Mouse (Mus musculus) heart, embryonic 13.5 days (tissue): ENCODE data around the gene Pdlim1. TPM values are rescaled to one million over a fixed set of nuclear protein-coding genes. Genes with fewer than 3 reads are reported as not detected.
"Not testable (repeated sequence)": the region's sequence is repeated elsewhere in the genome, so short reads cannot be mapped to it uniquely, and the experiment has no call there.

Source experiments
- ATAC-seq: fragments of 200-750 bp; cut with Nextera tagmentation; 2 replicates; pipeline ENCODE4 v1.8.0; 2017; ENCODE audit warnings: moderate TSS enrichment; ENCODE audit not compliant: insufficient number of reproducible peaks, low FRiP score, low TSS enrichment; ENCODE audit errors: extremely low read depth
- H3K27ac ChIP-seq: fragments of 300-500 bp; sonication (generic); replicated peaks from 2 replicates; pipeline ENCODE4 v1.5.1; 2015; ENCODE audit warnings: moderate library complexity, mild to moderate bottlenecking, inconsistent platforms
- H3K27me3 ChIP-seq: fragments of 300-500 bp; sonication (generic); replicated peaks from 2 replicates; pipeline ENCODE4 v1.6.1; 2015; ENCODE audit warnings: mild to moderate bottlenecking, inconsistent platforms
- H3K36me3 ChIP-seq: fragments of 300-500 bp; sonication (generic); 2 replicates; pipeline ENCODE4 v1.6.1; 2015; ENCODE audit warnings: mild to moderate bottlenecking, inconsistent platforms
- H3K4me1 ChIP-seq: fragments of 300-500 bp; sonication (generic); 2 replicates; pipeline ENCODE4 v1.6.1; 2015; ENCODE audit warnings: inconsistent platforms
- H3K4me2 ChIP-seq: fragments of 300-500 bp; sonication (generic); 2 replicates; pipeline ENCODE4 v1.6.1; 2015; ENCODE audit warnings: inconsistent platforms, mild to moderate bottlenecking, moderate library complexity
- H3K4me3 ChIP-seq: fragments of 300-500 bp; sonication (generic); 2 replicates; pipeline ENCODE4 v1.5.1; 2015; ENCODE audit warnings: moderate library complexity, mild to moderate bottlenecking, inconsistent platforms
- H3K9ac ChIP-seq: fragments of 300-500 bp; sonication (generic); 2 replicates; pipeline ENCODE4 v1.6.1; 2015; ENCODE audit warnings: inconsistent platforms, mild to moderate bottlenecking, moderate library complexity
- H3K9me3 ChIP-seq: fragments of 300-500 bp; sonication (generic); 2 replicates; pipeline ENCODE4 v1.6.1; 2016; ENCODE audit warnings: inconsistent platforms
- WGBS: fragments of 180-500 bp; shearing (Covaris S2); methylation state at CpG from one replicate; pipeline ENCODE4 v1.1.7; 2015; ENCODE audit warnings: mixed read lengths; 5-methylcytosine and 5-hydroxymethylcytosine counted together
- polyA plus RNA-seq: library from polyadenylated mRNA; unstranded; fragments of >200 nt; fragmentation: Nextera tagmentation; extraction: Ambion mirVana; gene quantifications from 2 replicates; pipeline ENCODE4 v1.2.1, GENCODE M21; 2015

Pdlim1 gene
- polyA plus RNA-seq, 1 experiment from 2014 or later, result 247 TPM

DNA sequence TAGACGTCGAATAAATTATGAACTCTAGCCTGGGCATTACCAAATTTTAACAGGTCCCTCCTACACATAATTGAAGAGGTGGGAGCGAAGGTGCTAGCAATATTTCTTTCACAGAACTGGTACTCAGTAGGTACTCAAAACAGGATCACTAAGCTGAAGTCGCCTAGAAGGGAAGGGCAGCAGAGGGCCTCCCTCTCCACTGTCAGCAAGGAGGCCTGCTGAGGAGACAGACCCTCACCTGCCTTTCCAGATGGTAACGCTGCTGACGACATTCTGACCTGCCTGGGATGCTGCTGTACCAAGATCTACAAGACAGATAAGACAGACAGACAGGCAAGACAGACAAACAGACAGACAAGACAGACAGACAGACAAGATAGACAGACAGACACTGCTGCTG lies 31.3 kb downstream of the Pdlim1 start:
- Histone ChIP-seq H3K27me3 (no peaks in the 10 kb centered on the region), H3K4me3 (no peak overlapping the region), H3K9me3 (no peaks in the 10 kb centered on the region), H3K4me1 (peaks cover 49% of the 10 kb centered on the region), H3K4me2 (no peak overlapping the region), H3K27ac (peak overlapping the region; percentile 89), H3K9ac (peak overlapping the region; percentile 41), H3K36me3 (peaks cover 26% of the 10 kb centered on the region)
- ATAC-seq, result no peak
- WGBS, result 51% methylated on average over 6 of the region's 6 CpGs

DNA sequence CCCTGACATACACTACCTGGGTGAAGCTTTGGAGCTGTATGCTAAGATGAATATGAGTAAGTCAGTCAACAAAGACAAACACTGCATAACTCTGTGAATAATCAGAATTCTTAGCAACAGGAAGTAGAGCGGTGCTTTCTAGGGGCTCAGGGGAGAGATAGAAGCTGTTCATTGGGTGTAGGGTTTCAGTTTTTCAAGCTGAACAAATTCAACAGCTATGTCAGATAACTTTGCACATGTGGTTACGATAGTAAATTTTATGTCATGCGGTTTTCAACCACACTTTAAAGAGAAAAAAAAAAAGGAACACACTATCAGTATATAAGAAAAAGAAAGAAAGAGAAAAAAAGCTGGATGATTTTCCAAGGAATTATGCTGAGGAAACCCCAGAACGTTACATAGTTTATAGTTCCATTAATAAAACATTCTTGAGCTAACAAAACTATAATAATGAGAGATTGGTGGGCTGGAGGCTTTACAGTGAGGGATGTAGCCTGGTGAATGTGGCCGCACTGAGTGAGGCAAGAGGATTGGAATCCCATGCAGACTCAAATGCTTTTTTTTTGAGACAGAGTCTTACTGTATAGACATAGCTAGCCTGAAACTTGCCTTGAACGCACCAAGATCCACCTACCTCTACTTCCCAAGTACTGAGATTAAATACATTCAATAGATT lies 33.3 kb downstream of the Pdlim1 start:
- Histone ChIP-seq H3K4me2 (no peak overlapping the region), H3K27me3 (no peaks in the 10 kb centered on the region), H3K4me1 (peaks cover 38% of the 10 kb centered on the region), H3K9ac (no peak overlapping the region), H3K36me3 (peaks cover 23% of the 10 kb centered on the region), H3K4me3 (no peak overlapping the region), H3K27ac (peak overlapping the region; percentile 39), H3K9me3 (no peaks in the 10 kb centered on the region)
- ATAC-seq, result no peak
- WGBS, result 71% methylated on average over 6 of the region's 6 CpGs

DNA sequence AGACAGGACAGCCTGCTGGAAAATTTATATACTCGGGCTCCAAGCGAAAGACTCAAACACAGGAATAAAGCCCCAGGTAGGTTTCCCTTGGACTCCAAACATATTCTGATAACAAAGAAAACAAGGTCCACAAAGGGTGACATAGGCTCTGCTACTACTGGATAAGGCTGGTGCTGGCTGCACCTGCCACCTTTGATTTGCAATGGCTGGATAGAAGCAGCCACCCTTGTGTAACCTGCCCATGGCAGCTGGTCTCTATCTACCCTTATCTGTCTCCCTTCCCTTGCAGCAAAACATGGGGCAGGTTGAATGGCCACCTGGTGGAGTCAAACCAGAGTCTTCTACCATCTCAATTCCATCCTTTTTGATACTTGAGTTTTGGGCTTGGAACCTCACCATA lies 39.1 kb downstream of the Pdlim1 start:
- no peaks in the 10 kb centered on the region for H3K9me3 ChIP-seq
- H3K36me3 ChIP-seq, result peaks cover 42% of the 10 kb centered on the region
- no peak overlapping the region for H3K4me2 ChIP-seq
- whole genome bisulfite sequencing, result 90% methylated on average over 2 of the region's 2 CpGs
- H3K27me3 ChIP-seq, result no peaks in the 10 kb centered on the region
- H3K27ac ChIP-seq, result no peak overlapping the region
- H3K4me3 ChIP-seq, result no peak overlapping the region
- no peak overlapping the region for H3K9ac ChIP-seq
- no peaks in the 10 kb centered on the region for H3K4me1 ChIP-seq
- ATAC-seq, result no peak

DNA sequence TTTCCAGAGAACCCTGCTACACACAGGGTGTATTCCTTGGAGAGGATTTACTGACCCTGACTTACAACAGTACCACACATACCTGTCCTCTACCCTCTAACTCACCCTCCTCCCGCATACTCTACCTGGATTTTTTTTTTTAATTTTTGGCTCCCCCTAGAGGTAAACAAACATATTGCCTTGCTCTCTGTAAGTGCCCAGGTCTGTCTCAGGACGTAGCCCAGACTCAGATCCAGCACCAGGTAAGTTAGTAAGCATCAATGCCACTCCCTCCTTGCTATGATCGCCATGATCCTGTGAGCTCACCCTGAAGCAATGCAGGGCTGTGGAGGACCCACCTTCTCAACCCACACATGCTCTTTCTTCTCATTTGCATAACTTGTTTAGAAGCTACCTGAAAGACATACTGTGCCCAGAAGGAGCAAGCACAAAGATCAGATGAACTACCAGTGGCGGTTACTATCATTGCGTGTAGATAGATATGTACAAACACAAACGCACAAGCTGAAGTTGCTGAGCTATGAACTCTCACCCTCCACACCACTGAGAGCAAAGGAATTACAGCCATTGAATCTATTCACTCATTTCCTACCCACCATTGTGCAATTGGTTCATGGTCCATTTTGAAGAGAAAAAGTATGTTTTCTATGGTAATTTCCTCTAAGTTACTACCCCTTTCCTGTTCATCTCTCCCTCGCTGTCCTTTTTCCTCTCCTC lies 39.7 kb downstream of the Pdlim1 start:
- H3K4me3 ChIP-seq, result no peak overlapping the region
- no peak overlapping the region for H3K9ac ChIP-seq
- H3K9me3 ChIP-seq, result no peaks in the 10 kb centered on the region
- H3K4me1 ChIP-seq, result no peaks in the 10 kb centered on the region
- peaks cover 47% of the 10 kb centered on the region for H3K36me3 ChIP-seq
- H3K4me2 ChIP-seq, result no peak overlapping the region
- H3K27me3 ChIP-seq, result no peaks in the 10 kb centered on the region
- H3K27ac ChIP-seq, result no peak overlapping the region
- 71% methylated on average over 7 of the region's 7 CpGs for WGBS
- ATAC-seq, result no peak

DNA sequence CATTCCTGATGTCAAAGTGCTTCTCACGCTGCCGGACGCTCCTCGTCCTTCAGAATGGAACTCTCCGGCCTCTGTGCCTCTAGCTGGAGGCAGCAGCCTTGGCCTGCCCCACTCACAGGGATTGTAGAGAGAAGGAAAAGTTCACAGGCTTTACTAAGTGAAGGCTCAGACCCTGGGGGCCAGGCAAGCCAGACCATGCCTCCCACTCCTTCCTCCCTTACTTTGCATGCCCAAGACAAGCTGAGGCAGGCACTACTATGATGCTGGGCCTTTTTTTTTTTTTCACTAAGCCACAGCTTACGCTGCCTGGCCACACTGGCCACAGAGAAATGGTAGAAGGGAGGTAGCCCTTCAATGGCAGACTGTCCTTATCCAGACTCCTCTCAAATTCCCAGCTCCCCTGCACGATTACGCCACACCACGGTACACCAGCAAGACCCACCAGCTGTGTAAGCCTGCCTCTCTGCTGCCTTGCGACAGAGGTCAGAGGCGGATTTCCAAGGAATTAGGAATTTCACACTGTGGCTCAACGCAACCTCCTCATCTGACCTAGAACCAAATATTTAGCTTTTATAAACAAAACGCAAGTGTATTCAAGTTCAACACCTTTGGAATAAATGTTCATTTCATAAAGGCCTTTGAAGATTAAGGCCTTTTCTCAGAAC lies 40.4 kb downstream of the Pdlim1 start:
- no peaks in the 10 kb centered on the region for H3K4me1 ChIP-seq
- H3K27me3 ChIP-seq, result no peaks in the 10 kb centered on the region
- no peak overlapping the region for H3K9ac ChIP-seq
- 89% methylated on average over 13 of the region's 13 CpGs for WGBS
- no peak for ATAC-seq
- no peak overlapping the region for H3K4me3 ChIP-seq
- peaks cover 47% of the 10 kb centered on the region for H3K36me3 ChIP-seq
- no peak overlapping the region for H3K27ac ChIP-seq
- no peak overlapping the region for H3K4me2 ChIP-seq
- no peaks in the 10 kb centered on the region for H3K9me3 ChIP-seq

DNA sequence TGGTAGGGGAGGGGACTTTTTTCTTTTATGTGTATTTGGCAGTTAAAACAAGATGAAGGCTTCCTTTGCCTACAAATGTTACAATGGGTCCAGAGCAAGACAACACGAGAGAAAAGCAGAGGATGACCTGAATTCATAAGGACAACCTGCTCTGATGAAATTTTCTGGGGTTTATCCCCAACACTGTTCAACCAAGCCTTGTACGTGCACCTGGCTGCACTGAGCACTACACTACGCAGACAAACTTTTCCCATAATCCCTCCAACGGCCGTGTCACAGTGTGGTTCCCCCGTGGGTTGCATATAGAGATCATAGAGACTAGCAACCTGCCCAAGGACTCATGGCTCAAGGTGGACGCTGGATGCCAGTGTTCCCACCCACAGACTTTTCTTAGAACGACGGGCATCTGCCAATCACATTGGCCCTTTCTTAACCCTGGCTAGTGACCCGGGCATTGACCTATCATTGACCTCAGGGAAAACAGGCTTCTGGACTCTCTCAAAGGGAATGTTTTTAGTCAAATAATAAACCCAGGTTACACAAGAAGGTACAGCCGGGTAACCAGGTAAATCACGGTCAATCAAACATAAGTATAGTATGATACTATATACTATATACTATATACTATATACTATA lies 45.0 kb downstream of the Pdlim1 start:
- H3K4me1 ChIP-seq, result no peaks in the 10 kb centered on the region
- 82% methylated on average over 12 of the region's 12 CpGs for WGBS
- H3K36me3 ChIP-seq, result peaks cover 74% of the 10 kb centered on the region
- no peaks in the 10 kb centered on the region for H3K27me3 ChIP-seq
- H3K27ac ChIP-seq, result no peak overlapping the region
- H3K9ac ChIP-seq, result no peak overlapping the region
- no peak overlapping the region for H3K4me2 ChIP-seq
- no peaks in the 10 kb centered on the region for H3K9me3 ChIP-seq
- H3K4me3 ChIP-seq, result no peak overlapping the region
- ATAC-seq, result no peak

DNA sequence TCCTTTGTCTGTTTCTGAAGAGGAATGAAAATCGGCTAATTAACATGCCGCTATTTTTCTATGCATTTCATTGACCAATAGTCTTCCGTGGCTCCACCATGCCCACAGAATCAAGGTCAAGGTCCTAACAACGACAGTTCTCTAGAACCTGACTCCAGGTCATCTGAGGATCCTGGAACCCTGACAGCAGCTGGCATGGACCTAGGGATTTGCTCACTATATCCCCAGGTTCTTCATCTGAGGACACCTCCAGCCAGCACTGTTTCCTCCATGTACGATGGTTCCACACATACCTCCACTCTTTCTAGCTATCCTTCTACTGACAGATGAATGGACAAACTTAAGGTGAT lies 45.9 kb downstream of the Pdlim1 start:
- peaks cover 77% of the 10 kb centered on the region for H3K36me3 ChIP-seq
- 61% methylated on average over 5 of the region's 5 CpGs for WGBS
- ATAC-seq, result no peak

DNA sequence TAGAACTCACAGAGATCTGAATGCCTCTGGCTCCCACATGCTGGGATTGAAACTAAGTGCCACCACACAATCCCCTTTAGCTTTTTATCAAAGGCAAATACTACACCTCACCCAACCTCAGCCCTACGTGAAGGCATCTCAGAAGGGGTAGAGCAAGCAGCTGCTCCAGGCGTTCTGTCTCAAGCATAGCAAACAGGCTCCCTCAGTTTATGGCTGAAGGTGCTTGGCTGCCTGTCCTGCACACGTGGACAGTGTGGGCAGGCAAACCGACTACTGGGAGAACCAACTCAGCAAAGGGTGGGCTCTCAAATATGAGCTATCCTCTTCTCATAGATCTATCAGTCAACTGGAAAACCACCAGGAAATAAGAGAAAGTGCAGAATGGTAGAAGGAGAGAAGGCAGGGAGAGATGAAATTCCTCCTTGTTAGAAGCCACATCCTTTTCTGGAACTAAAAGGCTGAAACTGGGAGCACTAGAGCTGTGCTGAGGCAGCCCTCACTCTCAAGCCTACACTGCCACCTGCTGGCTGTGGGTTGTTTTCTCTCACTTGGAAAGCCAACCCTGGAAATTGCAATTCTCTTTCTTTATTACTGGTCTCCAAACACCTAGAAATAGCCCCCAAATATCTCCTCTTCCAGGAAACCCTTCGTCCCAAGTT lies 46.4 kb downstream of the Pdlim1 start:
- Histone ChIP-seq H3K4me1 (no peaks in the 10 kb centered on the region), H3K27ac (no peak overlapping the region), H3K27me3 (no peaks in the 10 kb centered on the region), H3K9me3 (no peaks in the 10 kb centered on the region), H3K9ac (no peak overlapping the region), H3K36me3 (peaks cover 74% of the 10 kb centered on the region), H3K4me3 (no peak overlapping the region), H3K4me2 (no peak overlapping the region)
- WGBS, result 66% methylated on average over 5 of the region's 5 CpGs
- no peak for ATAC-seq

More for the DNA sequence above, 45.9 kb downstream of the Pdlim1 start:
- no peak overlapping the region for H3K27ac ChIP-seq
- no peak overlapping the region for H3K9ac ChIP-seq
- no peaks in the 10 kb centered on the region for H3K4me1 ChIP-seq
- no peak overlapping the region for H3K4me3 ChIP-seq
- H3K4me2 ChIP-seq, result no peak overlapping the region
- no peaks in the 10 kb centered on the region for H3K27me3 ChIP-seq
- no peaks in the 10 kb centered on the region for H3K9me3 ChIP-seq

DNA sequence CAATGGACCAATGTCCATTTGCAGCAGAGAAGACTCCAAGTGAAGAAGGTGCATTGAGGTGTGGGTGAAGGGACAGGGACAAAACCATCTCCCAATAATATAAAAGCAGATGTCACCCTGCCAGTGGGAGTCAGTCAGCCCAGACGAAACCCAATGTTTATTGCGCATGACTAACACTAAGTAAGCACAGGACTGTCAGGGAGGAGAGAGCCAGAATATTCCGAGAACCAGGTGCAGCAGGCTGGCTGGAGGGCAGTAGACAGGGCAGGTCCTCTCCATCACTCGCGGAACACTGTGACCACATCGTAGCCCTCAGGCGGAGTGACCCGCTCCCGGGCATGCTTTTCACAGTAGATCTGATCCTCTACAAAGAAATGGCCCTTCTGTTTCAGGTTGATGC lies 49.3 kb downstream of the Pdlim1 start:
- peaks cover 45% of the 10 kb centered on the region for H3K36me3 ChIP-seq
- H3K27me3 ChIP-seq, H3K27ac ChIP-seq, H3K4me2 ChIP-seq, H3K9ac ChIP-seq, ATAC-seq, H3K4me3 ChIP-seq, H3K4me1 ChIP-seq, H3K9me3 ChIP-seq: not testable (repeated sequence)
- 93% methylated on average over 9 of the region's 9 CpGs for WGBS

DNA sequence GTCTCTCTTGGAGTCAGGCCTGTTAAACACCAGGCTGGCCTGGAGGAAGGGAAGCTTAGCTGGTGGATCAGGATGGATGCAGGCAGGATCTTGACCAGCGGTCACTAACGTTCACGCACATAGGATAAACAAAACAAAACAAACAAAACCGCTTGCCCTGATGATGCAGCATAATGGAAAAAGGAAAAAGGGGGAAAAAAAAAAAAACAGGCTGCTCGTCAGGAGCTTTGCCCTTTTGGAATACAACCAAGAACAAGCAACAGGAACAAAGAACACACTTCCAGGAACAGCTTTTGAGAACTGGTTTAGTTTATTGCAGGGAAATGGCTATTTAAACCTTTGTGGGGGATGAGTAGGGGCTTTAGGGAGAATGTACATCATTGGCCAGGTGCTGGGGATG lies 50.8 kb downstream of the Pdlim1 start:
- H3K9ac ChIP-seq, result no peak overlapping the region
- no peak overlapping the region for H3K27ac ChIP-seq
- H3K4me2 ChIP-seq, result no peak overlapping the region
- no peaks in the 10 kb centered on the region for H3K4me1 ChIP-seq
- H3K27me3 ChIP-seq, result no peaks in the 10 kb centered on the region
- H3K9me3 ChIP-seq, result no peaks in the 10 kb centered on the region
- H3K36me3 ChIP-seq, result peaks cover 43% of the 10 kb centered on the region
- H3K4me3 ChIP-seq, result no peak overlapping the region
- ATAC-seq, result no peak
- 63% methylated on average over 5 of the region's 5 CpGs for WGBS

DNA sequence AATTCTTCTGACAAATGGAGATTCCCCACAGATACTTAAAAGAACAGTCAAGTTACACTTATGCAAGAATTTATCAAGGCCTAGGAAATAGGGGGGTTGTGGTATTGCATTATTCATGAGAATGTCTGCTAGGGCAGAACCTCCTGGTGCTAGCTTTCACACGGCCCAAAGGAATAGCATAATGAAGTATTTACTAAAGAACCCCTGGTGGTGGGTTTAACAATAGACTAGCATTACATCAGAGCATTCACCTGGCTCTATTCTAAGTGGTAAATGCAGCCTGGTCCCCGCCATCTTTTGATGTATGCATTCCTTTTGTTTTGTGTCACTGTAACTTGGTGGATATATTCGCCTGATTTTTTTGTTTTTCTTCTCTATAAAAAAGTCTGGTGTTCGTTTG lies 68.7 kb downstream of the Pdlim1 start:
- not testable (repeated sequence) for H3K36me3 ChIP-seq, H3K27ac ChIP-seq, H3K9me3 ChIP-seq, H3K4me3 ChIP-seq, H3K9ac ChIP-seq, ATAC-seq, H3K4me2 ChIP-seq, H3K27me3 ChIP-seq, H3K4me1 ChIP-seq
- 63% methylated on average over 4 of the region's 4 CpGs for WGBS
